Mouse (Mus musculus): ENCODE data around the gene Caln1. TPM values are rescaled to one million over a fixed set of nuclear protein-coding genes. Genes with fewer than 3 reads are reported as not detected.
A peak's percentile ranks its signal among the peaks of the same experiment; 100 is the strongest.

Caln1 gene
- total RNA-seq, 2 experiments from 2014 or later: not detected

GRCm38 (mm10) chr5:130393618-130394355 lies 24.5 kb downstream of the Caln1 start:
- ATAC-seq (replicated peaks; ENCODE audit: poor library complexity, severe bottlenecking): no peak

- no peak for ATAC-seq (replicated peaks; ENCODE audit: poor library complexity, severe bottlenecking)
These were observed 25.1 kb downstream of the Caln1 start for GRCm38 (mm10) chr5:130394386-130394785.

DNA sequence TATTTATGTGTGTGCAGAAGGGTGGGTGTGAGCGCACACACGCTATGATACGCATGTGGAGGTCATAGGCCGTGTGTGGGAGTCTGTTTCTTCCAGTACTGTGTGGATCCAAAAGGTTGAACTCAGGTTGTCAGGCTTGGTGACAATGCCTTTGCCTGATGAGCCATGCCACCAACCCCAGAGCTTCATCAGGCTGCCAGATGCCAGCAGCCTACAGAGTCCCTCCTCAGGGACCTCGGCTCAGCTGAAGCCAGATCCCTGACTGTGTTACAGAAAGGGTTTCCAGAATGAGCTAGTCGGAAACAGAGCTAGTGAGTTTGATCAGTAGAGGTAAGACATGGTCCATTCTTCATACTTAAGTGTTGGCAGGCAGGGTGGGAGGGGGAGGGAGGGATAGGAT lies 25.9 kb downstream of the Caln1 start:
- ATAC-seq (replicated peaks; ENCODE audit: poor library complexity, severe bottlenecking): no peak

DNA sequence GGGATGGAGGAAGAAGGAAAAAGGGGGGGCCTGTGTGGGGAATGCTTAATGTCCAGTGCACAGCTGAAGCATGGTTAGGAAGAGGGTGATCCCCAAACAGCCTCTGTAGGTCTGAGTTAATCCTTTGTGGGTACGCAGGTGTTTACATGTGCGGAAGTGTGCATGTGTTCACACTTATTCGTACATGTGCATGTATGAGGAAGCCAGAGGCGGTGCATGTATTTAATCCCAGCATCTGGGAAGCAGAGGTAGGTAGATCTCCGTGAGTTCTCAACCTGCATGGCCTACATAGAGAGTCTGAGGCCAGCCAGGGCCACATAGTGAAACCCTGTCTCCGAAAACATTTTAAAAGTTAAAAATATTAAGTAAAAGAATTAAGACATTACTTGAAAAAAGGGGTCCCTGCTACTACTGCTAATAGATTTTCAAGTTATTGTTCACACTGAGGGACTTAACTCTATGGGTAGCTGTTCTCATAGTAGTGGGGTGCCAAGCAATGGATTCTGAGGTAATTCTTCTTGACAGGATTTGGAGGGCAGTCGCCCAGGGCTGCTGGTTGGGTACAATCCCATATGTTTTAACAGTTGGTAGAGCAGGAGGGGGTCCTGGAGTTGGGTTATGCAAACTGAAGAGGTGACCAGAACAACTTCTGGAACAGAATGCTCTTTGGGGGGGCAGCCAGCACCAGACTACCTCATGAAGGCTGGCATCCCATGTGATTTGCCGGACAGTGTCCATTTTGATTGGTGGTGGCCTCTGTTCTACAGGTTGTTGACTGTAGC lies 31.1 kb downstream of the Caln1 start:
- no peak for ATAC-seq (replicated peaks; ENCODE audit: poor library complexity, severe bottlenecking)

DNA sequence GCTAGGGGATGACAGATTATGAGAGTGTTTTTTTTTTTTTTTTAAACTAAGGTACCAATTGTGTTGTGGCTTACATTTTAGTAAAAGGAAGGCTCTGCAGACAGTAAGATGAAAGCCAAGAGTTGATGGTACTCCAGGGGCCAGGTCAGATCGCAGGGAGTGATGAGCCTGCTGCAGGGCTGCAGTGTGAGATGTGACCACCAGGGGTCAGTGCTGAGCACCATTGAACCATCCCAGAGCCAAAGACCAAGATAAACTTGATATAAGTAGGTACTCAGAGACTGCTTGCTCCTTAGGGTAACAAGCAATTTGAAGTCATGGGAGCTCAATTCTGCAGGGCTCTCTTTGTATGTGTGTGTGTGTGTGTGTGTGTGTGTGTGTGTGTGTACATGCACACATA lies 35.9 kb downstream of the Caln1 start:
- peak; percentile 77 for ATAC-seq (replicated peaks; ENCODE audit: poor library complexity, severe bottlenecking)

DNA sequence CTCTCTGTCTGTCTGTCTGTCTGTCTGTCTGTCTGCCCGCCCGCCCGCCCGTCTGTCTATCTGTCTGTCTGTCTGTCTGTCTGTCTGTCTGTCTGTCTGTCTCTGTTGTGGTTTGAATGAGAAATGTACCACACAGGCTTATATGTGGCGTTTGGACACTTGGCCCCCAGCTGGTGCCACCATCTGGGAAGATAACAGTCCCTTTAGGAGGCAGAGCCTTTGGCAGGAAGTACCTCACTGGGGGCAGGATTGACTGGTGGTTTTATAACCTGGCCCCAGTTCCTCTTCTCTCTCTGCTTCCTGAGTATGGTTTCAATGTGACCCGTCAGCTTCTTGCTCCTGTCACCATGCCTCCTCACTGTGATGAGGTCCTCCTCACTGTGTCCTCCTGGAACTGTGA lies 40.5 kb downstream of the Caln1 start:
- ATAC-seq (replicated peaks; ENCODE audit: poor library complexity, severe bottlenecking): no peak

- no peak for ATAC-seq (replicated peaks; ENCODE audit: poor library complexity, severe bottlenecking)
These were observed 42.3 kb downstream of the Caln1 start for GRCm38 (mm10) chr5:130411516-130411915.

GRCm38 (mm10) chr5:130447438-130447837 lies 78.2 kb downstream of the Caln1 start:
- no peak for ATAC-seq (replicated peaks; ENCODE audit: poor library complexity, severe bottlenecking)

DNA sequence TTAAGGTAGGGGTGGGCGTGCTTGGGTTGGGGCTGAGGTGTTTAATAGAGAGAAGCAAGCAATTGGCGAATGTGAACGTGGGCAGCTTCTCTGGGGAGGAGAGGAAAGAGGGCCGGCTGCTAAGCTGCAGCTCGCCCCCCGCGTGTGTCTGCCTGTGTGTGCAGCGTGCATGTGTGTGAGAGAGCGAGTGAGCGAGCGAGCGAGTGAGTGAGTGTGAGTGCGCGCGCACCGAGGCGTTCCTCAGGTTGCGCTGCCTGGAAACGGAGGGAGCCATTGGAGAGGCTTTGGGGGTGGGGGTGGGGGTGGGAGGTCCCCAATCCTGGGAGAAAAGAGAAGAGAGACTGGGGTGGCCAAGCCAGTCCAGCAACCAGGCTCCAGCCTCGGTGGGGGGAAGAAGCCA lies 79.2 kb downstream of the Caln1 start:
- ATAC-seq (replicated peaks; ENCODE audit: poor library complexity, severe bottlenecking): no peak

DNA sequence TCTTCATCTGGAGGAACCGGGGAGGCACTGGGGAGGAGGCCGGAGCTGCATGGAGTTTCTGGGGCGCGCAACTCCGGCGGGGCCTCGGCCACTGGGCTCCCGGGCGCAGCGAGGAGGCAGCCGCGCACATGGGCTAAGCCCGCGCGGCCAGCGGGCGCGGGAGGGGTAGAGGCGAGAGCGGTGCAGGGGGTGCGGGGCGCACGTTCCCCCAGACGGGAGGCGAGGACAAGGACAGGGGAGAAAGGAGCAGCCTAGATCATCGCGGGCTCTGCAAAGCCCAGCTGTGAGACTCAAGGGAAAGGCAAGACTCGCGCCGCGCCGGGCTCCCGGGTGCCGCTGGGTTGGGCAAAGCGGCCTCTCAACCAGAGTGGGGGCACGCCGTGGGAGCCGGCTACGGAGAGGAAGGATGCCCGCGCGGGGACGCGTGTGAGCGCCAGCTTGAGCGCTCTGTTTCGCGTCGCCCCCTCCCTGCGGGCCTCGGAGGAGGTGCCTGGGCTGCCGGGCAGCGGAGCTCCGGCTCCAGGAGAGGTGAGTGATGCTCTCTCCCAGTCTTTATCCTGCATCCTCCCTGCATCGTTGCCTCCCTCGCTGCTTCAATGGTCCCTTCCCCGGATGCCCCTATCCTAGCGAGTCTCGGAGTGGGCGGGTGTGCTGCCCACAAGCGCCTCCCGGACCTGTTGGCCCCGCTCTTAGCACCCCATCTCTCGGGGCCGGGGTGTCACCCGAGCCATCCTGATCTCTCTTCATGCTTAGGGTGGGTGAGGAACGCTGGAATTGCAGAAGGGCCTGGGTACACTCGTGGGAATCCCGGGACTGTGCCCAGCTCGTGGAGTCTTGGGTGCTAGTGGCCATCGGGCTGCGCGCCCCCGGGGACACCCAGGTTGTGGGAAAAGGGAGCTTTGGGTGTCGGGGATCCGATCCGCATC lies 79.9 kb downstream of the Caln1 start:
- no peak for ATAC-seq (replicated peaks; ENCODE audit: poor library complexity, severe bottlenecking)

GRCm38 (mm10) chr5:130450031-130450541 lies 80.8 kb downstream of the Caln1 start:
- ATAC-seq (replicated peaks; ENCODE audit: poor library complexity, severe bottlenecking): no peak

- ATAC-seq (replicated peaks; ENCODE audit: poor library complexity, severe bottlenecking): no peak
These were observed 88.8 kb downstream of the Caln1 start for GRCm38 (mm10) chr5:130458076-130458475.

GRCm38 (mm10) chr5:130472209-130472608 lies 103.0 kb downstream of the Caln1 start:
- ATAC-seq (replicated peaks; ENCODE audit: poor library complexity, severe bottlenecking): no peak

DNA sequence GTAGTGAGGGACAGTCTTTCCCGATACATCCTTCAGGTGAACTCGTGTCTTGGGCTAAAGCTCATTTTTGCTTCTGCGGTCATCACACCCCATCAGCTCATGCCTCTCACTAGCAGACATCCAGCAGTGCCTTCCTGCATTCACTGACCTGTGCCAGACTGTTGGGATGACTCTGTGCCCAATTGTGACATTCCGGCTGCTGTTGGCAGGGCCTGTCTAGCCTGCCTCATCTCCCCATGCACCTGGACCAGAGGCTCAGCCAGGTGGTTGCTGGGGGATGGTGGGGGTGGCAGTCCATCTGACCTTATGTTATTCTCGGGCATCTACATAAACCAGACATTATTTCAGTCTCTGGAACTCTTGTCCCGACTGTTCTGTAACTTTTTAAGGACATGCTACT lies 105.6 kb downstream of the Caln1 start:
- ATAC-seq (replicated peaks; ENCODE audit: poor library complexity, severe bottlenecking): no peak

DNA sequence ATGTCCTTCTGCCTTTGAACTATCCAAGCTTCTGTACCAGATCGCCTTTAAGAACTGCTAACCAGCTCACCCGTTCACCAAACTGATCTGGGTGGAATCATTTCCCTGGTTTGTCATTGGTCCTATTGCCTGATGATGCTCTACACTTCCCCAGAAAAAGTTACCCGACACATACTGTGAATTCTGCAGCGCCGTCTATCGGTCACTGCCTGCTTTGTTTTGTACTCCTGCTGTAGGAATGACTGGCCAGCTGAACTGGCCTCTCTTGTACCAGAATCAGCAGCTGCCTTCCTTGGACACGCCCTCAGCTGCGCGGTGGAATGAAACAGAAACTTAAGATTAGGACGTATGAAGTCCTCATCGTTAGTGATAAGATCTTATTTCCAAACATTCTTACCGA lies 107.5 kb downstream of the Caln1 start:
- no peak for ATAC-seq (replicated peaks; ENCODE audit: poor library complexity, severe bottlenecking)

DNA sequence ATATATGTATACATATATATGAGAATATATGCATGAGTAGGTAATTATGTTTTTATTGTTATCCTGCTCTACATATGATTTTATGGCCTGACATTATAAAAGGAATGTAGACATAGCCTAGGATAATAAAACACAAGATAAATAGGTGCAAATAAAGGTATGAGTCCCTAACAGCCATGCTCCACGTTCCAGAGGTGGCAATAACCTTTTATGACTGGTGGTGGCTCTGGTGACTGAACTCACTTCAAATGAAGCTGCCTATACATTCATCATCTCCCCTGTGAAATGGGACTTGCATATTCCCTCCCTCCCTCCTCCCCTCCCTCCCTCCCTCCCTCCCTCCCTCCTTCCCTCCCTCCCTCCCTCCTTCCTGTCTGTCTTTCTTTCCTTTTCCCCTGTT lies 111.0 kb downstream of the Caln1 start:
- no peak for ATAC-seq (replicated peaks; ENCODE audit: poor library complexity, severe bottlenecking)

- no peak for ATAC-seq (replicated peaks; ENCODE audit: poor library complexity, severe bottlenecking)
These were observed 122.2 kb downstream of the Caln1 start for GRCm38 (mm10) chr5:130491471-130491870.

DNA sequence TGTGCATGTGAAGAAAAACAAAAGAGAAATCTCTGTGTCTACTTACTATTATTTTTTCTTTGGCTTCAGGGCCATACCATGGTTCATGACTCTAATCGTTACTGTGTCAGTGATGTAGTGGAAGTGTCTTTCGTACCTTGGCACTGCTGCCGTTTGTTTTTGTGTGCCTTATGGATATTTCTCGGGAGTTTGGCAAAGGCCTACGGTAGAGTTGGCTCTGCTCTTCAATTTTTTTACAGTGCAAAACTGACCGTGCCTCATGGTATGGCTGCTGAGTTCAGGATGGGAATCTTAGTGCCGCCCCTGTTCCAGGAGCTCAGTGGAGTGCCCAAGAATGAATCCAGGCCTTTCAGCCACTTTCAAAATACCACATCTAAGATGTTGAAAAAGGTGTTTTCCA lies 123.0 kb downstream of the Caln1 start:
- no peak for ATAC-seq (replicated peaks; ENCODE audit: poor library complexity, severe bottlenecking)

GRCm38 (mm10) chr5:130502541-130502940 lies 133.3 kb downstream of the Caln1 start:
- ATAC-seq (replicated peaks; ENCODE audit: poor library complexity, severe bottlenecking): no peak

GRCm38 (mm10) chr5:130504891-130505290 lies 135.6 kb downstream of the Caln1 start:
- ATAC-seq (replicated peaks; ENCODE audit: poor library complexity, severe bottlenecking): no peak

DNA sequence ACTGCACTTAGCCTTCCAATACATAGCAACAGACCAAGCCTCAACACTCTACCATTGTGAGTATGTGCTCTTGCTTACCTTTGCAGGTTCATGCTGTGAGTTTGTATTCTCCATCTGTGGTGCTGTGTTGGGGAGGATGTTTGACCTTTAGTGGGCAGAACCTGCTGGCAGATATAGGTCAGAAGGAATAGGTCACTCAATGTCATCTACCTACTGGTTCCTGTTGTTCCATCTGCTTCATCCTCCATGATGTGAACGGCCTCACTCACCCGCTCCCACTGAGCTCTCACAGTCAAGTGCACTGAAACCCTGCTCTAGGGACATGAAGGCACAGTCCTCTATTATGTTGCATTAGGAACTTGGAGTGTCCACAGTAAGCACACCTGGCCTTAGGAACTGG lies 141.3 kb downstream of the Caln1 start:
- ATAC-seq (replicated peaks; ENCODE audit: poor library complexity, severe bottlenecking): no peak

Data from granulocyte monocyte progenitor cell, adult 5-6 weeks (primary cell).